Mouse (Mus musculus) MEL (cell line): ENCODE measurements around the gene Ddx52. TPM values are rescaled to one million over a fixed set of nuclear protein-coding genes. Genes with fewer than 3 reads are reported as not detected.

ENCODE experiments used
- DNase-seq: peaks from one replicate; pipeline ENCODE4 v3.0.0; 2011; ENCODE audit warnings: low read depth, low spot score
- H3K27ac ChIP-seq: 2 replicates; pipeline ENCODE4 v1.5.1; 2012; ENCODE audit warnings: low read depth, mild to moderate bottlenecking, control low read depth, low read length, moderate library complexity; ENCODE audit not compliant: control insufficient read depth
- H3K27me3 ChIP-seq, 2 experiments: fragments of 150-350 bp in 1 of 2; sonication (generic) in 1 of 2; 2 replicates each; pipeline ENCODE4 v1.6.1; 2012; ENCODE audit warnings: low read length in 2 of 2, mild to moderate bottlenecking in 2 of 2, improper control_type of control experiment in 1 of 2, moderate library complexity in 1 of 2; ENCODE audit not compliant: insufficient read depth in 2 of 2, control insufficient read depth in 1 of 2
- H3K36me3 ChIP-seq, 2 experiments: 2 replicates each; pipeline ENCODE4 v1.6.1; 2012 to 2014; ENCODE audit warnings: low read length in 2 of 2, improper control_type of control experiment in 1 of 2, inconsistent platforms in 1 of 2, mild to moderate bottlenecking in 1 of 2; ENCODE audit not compliant: insufficient read depth in 2 of 2, control insufficient read depth in 1 of 2
- H3K4me1 ChIP-seq, 2 experiments: fragments of 150-350 bp in 1 of 2; sonication (generic) in 1 of 2; 2 replicates each; pipeline ENCODE4 v1.6.1; 2012; ENCODE audit warnings: low read length in 2 of 2, improper control_type of control experiment in 1 of 2, mild to moderate bottlenecking in 1 of 2; ENCODE audit not compliant: insufficient read depth in 2 of 2, control insufficient read depth in 1 of 2
- H3K4me3 ChIP-seq, 2 experiments: fragments of 150-350 bp in 1 of 2; sonication (generic) in 1 of 2; 2 replicates each; pipeline ENCODE4 v1.5.1; 2012; ENCODE audit warnings: low read depth in 2 of 2, low read length in 2 of 2, mild to moderate bottlenecking in 2 of 2, moderate library complexity in 2 of 2, control low read depth in 1 of 2, improper control_type of control experiment in 1 of 2; ENCODE audit not compliant: control insufficient read depth in 1 of 2, insufficient read depth in 1 of 2
- H3K79me2 ChIP-seq: 2 replicates; pipeline ENCODE4 v1.6.1; 2012; ENCODE audit warnings: mild to moderate bottlenecking, low read length, moderate library complexity; ENCODE audit not compliant: control insufficient read depth, poor library complexity, insufficient read depth
- H3K9ac ChIP-seq: 2 replicates; pipeline ENCODE4 v1.6.1; 2012; ENCODE audit warnings: low read depth, mild to moderate bottlenecking, control low read depth, low read length, moderate library complexity; ENCODE audit not compliant: control insufficient read depth, poor library complexity, severe bottlenecking
- H3K9me3 ChIP-seq: fragments of 150-350 bp; sonication (generic); replicated peaks from 2 replicates; pipeline ENCODE4 v1.6.1; 2012; ENCODE audit warnings: mild to moderate bottlenecking, low read length, improper control_type of control experiment, moderate library complexity; ENCODE audit not compliant: insufficient read depth
- BHLHE40 ChIP-seq: IDR thresholded peaks from 2 replicates; pipeline ENCODE4 v1.6.1; 2012; ENCODE audit warnings: low read depth, mild to moderate bottlenecking, inconsistent platforms, low read length, improper control_type of control experiment, borderline replicate concordance
- E2F4 ChIP-seq: IDR thresholded peaks from 2 replicates; pipeline ENCODE4 v1.6.1; 2011; ENCODE audit warnings: low read depth, low read length, improper control_type of control experiment, borderline replicate concordance
- EP300 ChIP-seq, 2 experiments: IDR thresholded peaks; 2 replicates each; pipeline ENCODE4 v1.6.1; 2011; ENCODE audit warnings: improper control_type of control experiment in 2 of 2, low read length in 2 of 2, low read depth in 1 of 2, mild to moderate bottlenecking in 1 of 2
- GABPA ChIP-seq: IDR thresholded peaks from 2 replicates; pipeline ENCODE4 v1.6.1; 2012; ENCODE audit warnings: low read depth, mild to moderate bottlenecking, inconsistent platforms, low read length, improper control_type of control experiment, moderate library complexity
- HCFC1 ChIP-seq: IDR thresholded peaks from 2 replicates; pipeline ENCODE4 v1.6.1; 2012; ENCODE audit warnings: low read depth, mild to moderate bottlenecking, inconsistent platforms, low read length, improper control_type of control experiment, moderate library complexity
- JUND ChIP-seq: IDR thresholded peaks from 2 replicates; pipeline ENCODE4 v1.6.1; 2011; ENCODE audit warnings: low read depth, mild to moderate bottlenecking, improper control_type of control experiment, low read length
- KAT2A ChIP-seq: conservative IDR thresholded peaks from 2 replicates; pipeline ENCODE4 v1.6.1; 2012; ENCODE audit warnings: low read depth, low read length, improper control_type of control experiment, inconsistent platforms
- MAX ChIP-seq: IDR thresholded peaks from 2 replicates; pipeline ENCODE4 v1.6.1; 2011; ENCODE audit warnings: low read length, improper control_type of control experiment
- MEF2A ChIP-seq: IDR thresholded peaks from 2 replicates; pipeline ENCODE4 v1.6.1; 2014; ENCODE audit warnings: low read depth, mild to moderate bottlenecking, inconsistent platforms, low read length, improper control_type of control experiment; ENCODE audit not compliant: poor library complexity, insufficient replicate concordance, severe bottlenecking; ENCODE audit errors: extremely low read depth
- MXI1 ChIP-seq: IDR thresholded peaks from 2 replicates; pipeline ENCODE4 v1.6.1; 2011; ENCODE audit warnings: mild to moderate bottlenecking, low read depth, low read length, improper control_type of control experiment
- MYB ChIP-seq: IDR thresholded peaks from 2 replicates; pipeline ENCODE4 v1.6.1; 2011; ENCODE audit warnings: mild to moderate bottlenecking, low read depth, low read length, improper control_type of control experiment
- MYC ChIP-seq: IDR thresholded peaks from 2 replicates; pipeline ENCODE4 v1.6.1; 2011; ENCODE audit warnings: low read depth, mild to moderate bottlenecking, low read length, improper control_type of control experiment, moderate library complexity
- NRF1 ChIP-seq: IDR thresholded peaks from 2 replicates; pipeline ENCODE4 v1.6.1; 2014; ENCODE audit warnings: low read depth, mild to moderate bottlenecking, inconsistent platforms, low read length, improper control_type of control experiment, moderate library complexity; ENCODE audit not compliant: poor library complexity, insufficient read depth, severe bottlenecking
- POLR2A ChIP-seq, 2 experiments: IDR thresholded peaks; 2 replicates each; pipeline ENCODE4 v1.6.1; 2011 to 2012; ENCODE audit warnings: low read length in 2 of 2, mild to moderate bottlenecking in 2 of 2, control low read depth in 1 of 2, improper control_type of control experiment in 1 of 2, low read depth in 1 of 2, moderate library complexity in 1 of 2; ENCODE audit not compliant: control insufficient read depth in 1 of 2, insufficient read depth in 1 of 2, poor library complexity in 1 of 2
- POLR2AphosphoS2 ChIP-seq: IDR thresholded peaks from 2 replicates; pipeline ENCODE4 v1.6.1; 2011; ENCODE audit warnings: low read length, improper control_type of control experiment
- POLR2AphosphoS5 ChIP-seq: IDR thresholded peaks from 2 replicates; pipeline ENCODE4 v1.6.1; 2012; ENCODE audit warnings: low read depth, borderline replicate concordance, mild to moderate bottlenecking, inconsistent platforms, low read length, moderate library complexity, mixed read lengths
- SIN3A ChIP-seq: IDR thresholded peaks from 2 replicates; pipeline ENCODE4 v1.6.1; 2012; ENCODE audit warnings: low read length, improper control_type of control experiment, inconsistent platforms
- TCF12 ChIP-seq: IDR thresholded peaks from 2 replicates; pipeline ENCODE4 v1.6.1; 2014; ENCODE audit warnings: low read depth, mild to moderate bottlenecking, inconsistent platforms, low read length, improper control_type of control experiment, moderate library complexity
- UBTF ChIP-seq: IDR thresholded peaks from 2 replicates; pipeline ENCODE4 v1.6.1; 2012; ENCODE audit warnings: low read depth, mild to moderate bottlenecking, inconsistent platforms, low read length, improper control_type of control experiment, moderate library complexity, borderline replicate concordance; ENCODE audit not compliant: insufficient read depth
- USF1 ChIP-seq: IDR thresholded peaks from 2 replicates; pipeline ENCODE4 v1.6.1; 2014; ENCODE audit warnings: low read depth, mild to moderate bottlenecking, inconsistent platforms, low read length, improper control_type of control experiment, moderate library complexity
- ZMIZ1 ChIP-seq: IDR thresholded peaks from 2 replicates; pipeline ENCODE4 v1.6.1; 2012; ENCODE audit warnings: low read depth, mild to moderate bottlenecking, inconsistent platforms, low read length, improper control_type of control experiment, moderate library complexity
- ZNF384 ChIP-seq: IDR thresholded peaks from 2 replicates; pipeline ENCODE4 v1.6.1; 2012; ENCODE audit warnings: low read depth, mild to moderate bottlenecking, inconsistent platforms, low read length, improper control_type of control experiment
- polyA plus RNA-seq, 2 experiments: library from polyadenylated mRNA; stranded (reverse) in 1 of 2; unstranded in 1 of 2; fragments of >175 nt in 1 of 2; fragments of >200 nt in 1 of 2; gene quantifications; 2 replicates each; pipeline versions ENCODE4 v1.2.1 to v1.2.4; 2012; ENCODE audit warnings: low replicate concordance in 2 of 2, low read depth in 1 of 2; ENCODE audit not compliant: insufficient read length in 2 of 2, insufficient read depth in 1 of 2, missing spikeins in 1 of 2
- total RNA-seq: library from RNA; depleted of rRNA; stranded (reverse); fragments of 300-350 nt; gene quantifications from 2 replicates; pipeline ENCODE4 v1.2.3, GENCODE M21; 2012

The Ddx52 gene
- total and polyA plus RNA-seq, 3 experiments = 48.2 to 58.6 TPM; not detected in 1

DNA sequence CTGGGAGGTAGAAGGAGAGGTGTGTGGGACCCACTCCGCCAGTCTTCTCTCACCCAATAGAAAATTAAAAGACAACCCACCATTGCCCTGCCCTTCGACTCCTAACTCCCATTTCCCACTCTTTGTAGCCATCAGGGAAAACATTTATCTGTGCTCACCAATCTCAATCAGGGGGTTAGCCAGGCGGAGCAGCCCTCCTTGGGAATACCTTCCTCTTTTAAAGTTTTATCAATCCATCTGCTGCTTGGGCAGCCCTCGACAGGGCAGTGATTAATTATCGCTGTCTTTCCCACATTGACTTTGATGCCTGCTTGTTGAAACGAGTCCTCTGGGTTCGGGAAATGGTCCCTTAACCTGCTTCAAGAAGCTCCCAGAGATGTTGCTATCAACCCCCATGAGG, 44.3 kb upstream of the Ddx52 start (continued):
- TF ChIP-seq E2F4 (no peak), POLR2AphosphoS5 (no peak)
- TF ChIP-seq, all 39 proteins: peak for 0

DNA sequence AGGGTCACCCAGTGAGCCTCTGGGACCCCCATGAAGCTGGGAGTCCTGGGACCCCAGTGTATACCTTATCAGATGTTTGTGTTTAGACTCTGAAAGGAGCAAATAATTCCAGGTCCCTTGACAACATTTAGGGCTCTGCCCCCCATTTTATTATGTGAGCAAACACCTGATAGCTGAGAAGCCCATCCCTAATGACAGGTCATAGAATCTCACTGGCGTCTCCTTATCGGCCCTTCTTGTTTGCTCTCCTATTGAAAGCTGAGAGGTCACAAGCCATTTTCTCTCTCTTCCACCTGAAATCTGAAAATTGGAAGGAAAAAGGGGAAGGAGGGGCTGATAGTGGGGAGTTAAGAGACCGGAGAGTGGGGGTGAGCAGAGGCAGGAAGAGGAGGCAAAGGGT, 39.0 kb upstream of the Ddx52 start:
- Histone ChIP-seq H3K9me3 (no peaks in the 10 kb centered on the region), H3K4me3 (no peak overlapping the region), H3K27me3 (peaks cover 30 to 35% of the 10 kb centered on the region in 2 experiments), H3K9ac (no peak overlapping the region), H3K79me2 (no peaks in the 10 kb centered on the region), H3K36me3 (no peaks in the 10 kb centered on the region), H3K27ac (no peak overlapping the region), H3K4me1 (no peaks in the 10 kb centered on the region)
- no peak for TF ChIP-seq MYB
- TF ChIP-seq E2F4 = no peak
- DNase-seq = no peak

DNA sequence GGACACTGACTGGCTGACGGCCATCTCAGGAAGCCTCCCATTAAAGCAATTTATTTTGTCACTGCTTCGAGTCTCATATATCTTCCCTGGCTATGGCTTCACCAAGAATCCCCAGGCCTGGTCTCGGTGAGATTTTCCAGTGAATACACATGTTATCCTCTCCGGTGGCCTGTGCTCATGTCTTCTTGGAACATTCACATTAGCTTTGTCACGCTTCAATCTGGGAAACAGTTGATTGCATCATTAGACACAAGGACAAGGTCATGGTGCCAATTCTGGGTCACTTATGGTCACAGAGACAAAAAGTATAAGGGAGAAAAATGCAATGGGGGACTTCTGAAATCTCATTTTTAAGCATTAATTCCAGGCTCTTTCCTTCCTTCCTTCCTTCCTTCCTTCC, 36.1 kb upstream of the Ddx52 start:
- Histone ChIP-seq H3K36me3 (no peaks in the 10 kb centered on the region), H3K27ac (no peak overlapping the region), H3K9me3 (no peaks in the 10 kb centered on the region), H3K4me1 (no peaks in the 10 kb centered on the region), H3K4me3 (no peak overlapping the region), H3K27me3 (peaks cover 31 to 45% of the 10 kb centered on the region in 2 experiments)
- TF ChIP-seq ZMIZ1 (no peak), POLR2AphosphoS5 (no peak), NRF1 (no peak), GABPA (no peak), HCFC1 (no peak), TCF12 (no peak), MXI1 (no peak), JUND (no peak), UBTF (no peak), MEF2A (no peak), ZNF384 (no peak), KAT2A (no peak), POLR2AphosphoS2 (no peak), USF1 (no peak), BHLHE40 (no peak), EP300 (IDR thresholded peaks at IDR 0.05; ENCODE audit: low read depth in 1 of 2, low read length in 2 of 2) (no peak), POLR2A (IDR thresholded peaks at IDR 0.05; ENCODE audit: control insufficient read depth in 1 of 2, insufficient read depth in 1 of 2, low read depth in 1 of 2, low read length in 2 of 2, poor library complexity in 1 of 2) (no peak), MYC (no peak), MAX (no peak), SIN3A (no peak)
- TF ChIP-seq, all 39 proteins: peak for 0
- Histone ChIP-seq H3K9ac (no peak overlapping the region), H3K79me2 (no peaks in the 10 kb centered on the region)
- no peak for DNase-seq
